Mouse (Mus musculus): ENCODE measurements at regions not wholly inside any gene's neighbourhood (a gene's known extent, or its start where the extent isn't known, plus 50 kb on each side); places are given as distances from the start of the nearest gene placed in this dataset.

GRCm38 (mm10) chr10:92163071-92163504 lies 559.1 kb downstream of the Nedd1 start:
- TF ChIP-seq CTCF (IDR thresholded peaks at IDR 0.05; ENCODE audit: control insufficient read depth, insufficient read depth, insufficient read length) = no peak
- TF ChIP-seq MAX (IDR thresholded peaks at IDR 0.05) = no peak
- no peak for TF ChIP-seq MYOG (IDR thresholded peaks at IDR 0.05; ENCODE audit: control insufficient read depth, extremely low read depth, insufficient read length)
- TF ChIP-seq CEBPB (IDR thresholded peaks at IDR 0.05; ENCODE audit: low read depth) = no peak
- no peak for TF ChIP-seq MYOD1 (IDR thresholded peaks at IDR 0.05; ENCODE audit: control insufficient read depth, insufficient read length, low read depth)
